Mouse (Mus musculus) forebrain, embryonic 11.5 days (tissue): Measurements from ENCODE around the gene Eomes. TPM values are rescaled to one million over a fixed set of nuclear protein-coding genes. Genes with fewer than 3 reads are reported as not detected.

Experiments
- ATAC-seq: fragments of 200-750 bp; cut with Nextera tagmentation; replicated peaks from 2 replicates; pipeline ENCODE4 v1.8.0; 2017; ENCODE audit warnings: moderate TSS enrichment; ENCODE audit not compliant: low FRiP score
- DNase-seq: peaks from one replicate; pipeline ENCODE4 v3.0.0-alpha.2; 2017; ENCODE audit warnings: low spot score
- H3K27ac ChIP-seq: fragments of 300-500 bp; sonication (generic); 2 replicates; pipeline ENCODE4 v1.5.1; 2014; ENCODE audit warnings: low read depth, low read length
- H3K27me3 ChIP-seq: fragments of 300-500 bp; sonication (generic); 2 replicates; pipeline ENCODE4 v1.6.1; 2014; ENCODE audit warnings: mild to moderate bottlenecking, low read length, mixed read lengths; ENCODE audit not compliant: control insufficient read depth, insufficient read depth
- H3K36me3 ChIP-seq: fragments of 300-500 bp; sonication (generic); 2 replicates; pipeline ENCODE4 v1.6.1; 2014; ENCODE audit warnings: mild to moderate bottlenecking, low read length, moderate library complexity, mixed read lengths; ENCODE audit not compliant: control insufficient read depth, insufficient read depth
- H3K4me1 ChIP-seq: fragments of 300-500 bp; sonication (generic); replicated peaks from 2 replicates; pipeline ENCODE4 v1.6.1; 2014; ENCODE audit warnings: low read length, mixed read lengths; ENCODE audit not compliant: control insufficient read depth, insufficient read depth
- H3K4me2 ChIP-seq: fragments of 300-500 bp; sonication (generic); 2 replicates; pipeline ENCODE4 v1.6.1; 2014; ENCODE audit warnings: low read depth, mild to moderate bottlenecking, low read length, moderate library complexity, mixed read lengths; ENCODE audit not compliant: severe bottlenecking
- H3K4me3 ChIP-seq: fragments of 300-500 bp; sonication (generic); 2 replicates; pipeline ENCODE4 v1.5.1; 2014; ENCODE audit warnings: low read depth, low read length
- H3K9ac ChIP-seq: fragments of 300-500 bp; sonication (generic); 2 replicates; pipeline ENCODE4 v1.6.1; 2014; ENCODE audit warnings: low read length
- H3K9me3 ChIP-seq: fragments of 300-500 bp; sonication (generic); 2 replicates; pipeline ENCODE4 v1.6.1; 2016; ENCODE audit warnings: low read length, mixed read lengths; ENCODE audit not compliant: control insufficient read depth
- WGBS: fragments of 180-500 bp; shearing (Covaris S2); extraction: QIAGEN DNeasy Blood & Tissue Kit; methylation state at CpG from one replicate; pipeline ENCODE4 v1.1.7; 2014; 5-methylcytosine and 5-hydroxymethylcytosine counted together
- polyA plus RNA-seq: library from polyadenylated mRNA; unstranded; fragments of >200 nt; fragmentation: Nextera tagmentation; extraction: Ambion mirVana; gene quantifications from 2 replicates; pipeline ENCODE4 v1.2.1, GENCODE M21; 2014

The Eomes gene
- polyA plus RNA-seq, 1 experiment from 2014 or later = 22.9 TPM

DNA sequence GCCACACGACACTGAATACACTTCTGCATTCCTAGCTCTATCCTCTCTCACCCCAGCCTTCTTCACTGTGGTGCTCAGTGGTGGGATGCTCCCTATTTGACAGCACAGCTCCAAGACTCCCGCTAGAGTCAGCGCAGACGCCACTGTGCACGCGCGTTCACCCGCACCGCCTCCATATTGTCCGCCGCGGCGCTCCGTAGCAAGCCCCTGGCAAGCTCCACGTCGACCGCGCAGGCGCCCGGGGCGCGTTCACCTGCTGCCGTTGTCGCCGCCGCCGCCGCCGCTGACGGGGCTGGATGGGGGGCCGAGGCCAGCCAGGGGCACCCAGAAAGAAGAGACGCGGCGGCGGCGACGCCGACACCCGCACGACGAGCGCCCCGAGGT is 28.0 kb downstream of the Eomes start, which contains the start of gene Golga4:
Gene Golga4 (plus strand): TSS at position 248 of the 384 bp plus-strand sequence.
- H3K36me3 ChIP-seq = no peaks in the 10 kb centered on the region
- peak within 1 kb of the TSS; percentile 94 for H3K9ac ChIP-seq
- H3K9me3 ChIP-seq = no peaks in the 10 kb centered on the region
- peaks cover 12% of the 10 kb centered on the region for H3K4me1 ChIP-seq
- DNase-seq (peak; percentile 94), ATAC-seq (peak; percentile 92)
- H3K4me3 ChIP-seq = peak within 1 kb of the TSS; percentile 90
- H3K27ac ChIP-seq = no peak within 1 kb of the TSS; the same call in 1 of the 2 replicates
- WGBS = 2% methylated on average over 30 of the region's 43 CpGs
- H3K27me3 ChIP-seq = no peaks in the 10 kb centered on the region
- H3K4me2 ChIP-seq = peak within 1 kb of the TSS; percentile 95

DNA sequence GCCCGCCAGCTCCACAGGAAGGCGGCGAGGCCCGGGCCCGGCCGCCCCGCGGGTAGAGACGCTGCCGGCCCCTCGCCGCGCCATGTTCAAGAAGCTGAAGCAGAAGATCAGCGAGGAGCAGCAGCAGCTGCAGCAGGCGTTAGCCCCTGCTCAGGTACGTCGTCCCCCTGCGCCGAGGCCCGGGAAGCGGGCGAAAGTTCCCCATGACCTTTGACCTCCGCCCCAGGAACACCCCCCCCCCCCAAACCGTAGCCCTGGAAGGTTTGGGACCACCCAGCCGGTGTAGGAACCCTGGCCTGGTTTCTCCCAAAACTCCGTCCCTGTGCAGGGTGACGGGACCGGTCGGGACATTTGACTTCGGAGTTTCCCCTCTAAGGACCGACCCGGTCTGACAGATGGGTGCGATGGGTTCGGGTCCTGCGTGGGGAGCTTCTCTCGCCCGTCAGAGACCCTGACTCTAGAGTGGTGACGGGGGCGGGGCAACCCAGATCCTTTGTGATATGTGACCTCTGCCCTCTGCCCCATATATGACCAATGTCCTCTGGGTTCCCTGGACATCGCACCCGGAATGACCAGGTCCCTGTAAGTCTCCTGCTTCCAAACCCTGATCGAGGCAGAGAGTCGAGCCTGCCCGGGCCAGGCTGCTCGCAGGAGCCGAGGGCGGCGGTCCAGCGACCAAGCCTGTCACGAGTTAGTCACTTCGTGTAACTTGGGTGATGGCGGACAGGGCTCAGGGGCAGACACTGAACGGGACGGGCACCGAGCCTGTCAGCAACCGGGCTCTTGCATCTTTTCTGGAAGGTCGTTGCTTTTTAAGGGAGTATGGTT is 28.6 kb downstream of the Eomes start:
- Histone ChIP-seq H3K9me3 (no peaks in the 10 kb centered on the region), H3K27me3 (no peaks in the 10 kb centered on the region)
- under 1% methylated on average over 57 of the region's 57 CpGs for WGBS

GRCm38 (mm10) chr9:118507552-118507951 is 29.5 kb downstream of the Eomes start:
- Histone ChIP-seq H3K9ac (no peak overlapping the region), H3K4me2 (peak overlapping the region; percentile 95; the same call in 1 of the 2 replicates), H3K4me3 (no peak overlapping the region; the same call in 1 of the 2 replicates), H3K9me3 (no peaks in the 10 kb centered on the region), H3K4me1 (peaks cover 12% of the 10 kb centered on the region), H3K27ac (no peak overlapping the region), H3K36me3 (no peaks in the 10 kb centered on the region), H3K27me3 (no peaks in the 10 kb centered on the region)
- 81% methylated on average over 6 of the region's 6 CpGs for WGBS
- ATAC-seq = no peak
- DNase-seq = peak; percentile 27

More for the DNA sequence above, 28.6 kb downstream of the Eomes start:
- no peak overlapping the region; the same call in 1 of the 2 replicates for H3K27ac ChIP-seq
- peaks cover 12% of the 10 kb centered on the region for H3K4me1 ChIP-seq
- H3K36me3 ChIP-seq = no peaks in the 10 kb centered on the region
- DNase-seq (peak; percentile 71), ATAC-seq (peak; percentile 25)
- peak overlapping the region; percentile 95 for H3K4me2 ChIP-seq
- H3K9ac ChIP-seq = peak overlapping the region; percentile 94
- peak overlapping the region; percentile 90 for H3K4me3 ChIP-seq

- WGBS = 86% methylated on average over 7 of the region's 7 CpGs
- Histone ChIP-seq H3K9ac (no peak overlapping the region), H3K9me3 (no peaks in the 10 kb centered on the region), H3K4me2 (no peak overlapping the region), H3K27me3 (no peaks in the 10 kb centered on the region), H3K4me1 (peaks cover 12% of the 10 kb centered on the region), H3K36me3 (no peaks in the 10 kb centered on the region), H3K27ac (no peak overlapping the region), H3K4me3 (no peak overlapping the region)
- DNase-seq = no peak
- no peak for ATAC-seq
Measured at GRCm38 (mm10) chr9:118508601-118509000, 30.6 kb downstream of the Eomes start.

DNA sequence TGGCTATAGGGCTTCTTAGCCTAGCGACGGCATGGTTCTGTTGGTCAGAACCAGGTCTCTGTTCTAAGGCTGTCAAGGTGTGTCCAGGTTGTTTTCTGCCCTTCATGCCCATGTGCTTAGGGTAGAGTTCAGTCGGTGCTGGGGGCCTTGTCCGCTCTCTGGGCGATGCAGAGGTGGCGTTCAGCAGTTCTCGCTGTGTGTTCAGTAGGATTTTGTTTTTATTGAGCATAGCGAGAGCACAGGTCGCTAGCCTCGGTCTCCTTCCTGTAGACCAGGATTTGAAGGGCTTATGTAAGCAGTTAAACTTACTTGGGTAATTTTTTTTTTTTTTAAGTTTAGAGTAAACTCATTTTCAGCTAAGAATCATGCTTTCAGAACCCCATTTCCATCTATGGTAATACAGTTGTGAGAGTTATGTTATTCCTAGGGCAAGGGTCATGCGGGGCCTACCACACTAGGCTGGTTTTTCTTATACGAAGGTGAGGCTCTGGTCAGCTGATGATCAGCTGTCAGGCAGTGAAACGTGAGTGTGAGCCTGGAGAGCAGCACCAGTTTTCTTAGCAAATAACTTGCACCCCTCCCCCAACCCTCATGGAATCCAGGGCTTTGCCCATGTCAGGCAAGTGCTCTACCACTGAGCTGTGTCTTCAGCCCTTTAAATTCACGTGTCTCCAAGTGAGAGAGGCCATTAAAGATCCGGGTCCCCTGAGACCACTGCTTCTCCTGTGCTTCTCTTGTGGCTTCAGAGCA is 33.1 kb downstream of the Eomes start:
- H3K4me2 ChIP-seq = no peak overlapping the region
- H3K9ac ChIP-seq = no peak overlapping the region
- ATAC-seq (no peak), DNase-seq (no peak)
- no peaks in the 10 kb centered on the region for H3K27me3 ChIP-seq
- no peaks in the 10 kb centered on the region for H3K9me3 ChIP-seq
- H3K36me3 ChIP-seq = no peaks in the 10 kb centered on the region; the same call in 1 of the 2 replicates
- no peak overlapping the region for H3K4me3 ChIP-seq
- H3K27ac ChIP-seq = no peak overlapping the region
- peaks cover 10% of the 10 kb centered on the region for H3K4me1 ChIP-seq
- 88% methylated on average over 15 of the region's 15 CpGs for WGBS

DNA sequence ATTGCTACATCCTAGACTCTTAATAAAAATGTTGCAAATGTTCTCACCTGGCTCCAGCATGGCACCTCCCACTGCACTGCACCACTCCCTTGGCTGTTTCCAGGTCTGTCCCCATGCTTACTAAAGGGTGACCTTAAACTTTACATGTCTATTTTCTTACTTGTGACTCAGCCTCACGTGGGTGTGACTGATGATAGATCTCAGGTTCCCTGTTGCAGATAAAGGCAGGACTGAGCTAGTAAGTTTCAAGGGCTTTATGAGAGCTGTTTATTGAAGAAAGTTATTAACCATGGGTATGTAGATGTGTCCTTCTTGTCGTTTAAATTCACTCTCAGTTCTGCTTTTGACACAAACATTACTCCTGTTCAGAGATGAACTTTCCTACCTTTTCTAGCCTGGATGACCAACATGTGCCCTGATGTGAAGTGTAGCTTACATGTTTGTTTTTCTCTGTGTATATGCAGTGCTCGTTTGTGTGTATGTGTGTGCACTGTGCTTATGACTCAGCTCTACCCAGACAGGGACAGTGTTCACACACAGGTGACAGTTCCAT is 34.7 kb downstream of the Eomes start:
- Histone ChIP-seq H3K27me3 (no peaks in the 10 kb centered on the region), H3K4me1 (peaks cover 2% of the 10 kb centered on the region; the same call in 1 of the 2 replicates), H3K4me2 (no peak overlapping the region), H3K4me3 (no peak overlapping the region), H3K9me3 (no peaks in the 10 kb centered on the region), H3K36me3 (no peaks in the 10 kb centered on the region; the same call in 1 of the 2 replicates), H3K9ac (no peak overlapping the region), H3K27ac (no peak overlapping the region)
- 84% methylated on average over 3 of the region's 3 CpGs for WGBS
- ATAC-seq = no peak
- DNase-seq = no peak

- DNase-seq = no peak
- WGBS = 95% methylated on average over 6 of the region's 6 CpGs
- no peak for ATAC-seq
Measured at GRCm38 (mm10) chr9:118515476-118515875, 37.5 kb downstream of the Eomes start.

GRCm38 (mm10) chr9:118516162-118516561 is 38.1 kb downstream of the Eomes start:
- DNase-seq = no peak
- no peak overlapping the region for H3K4me3 ChIP-seq
- no peak overlapping the region for H3K27ac ChIP-seq
- WGBS = 88% methylated on average over 3 of the region's 3 CpGs
- H3K4me2 ChIP-seq = no peak overlapping the region
- H3K27me3 ChIP-seq = no peaks in the 10 kb centered on the region
- no peak for ATAC-seq
- H3K9ac ChIP-seq = no peak overlapping the region
- no peaks in the 10 kb centered on the region for H3K9me3 ChIP-seq
- no peaks in the 10 kb centered on the region; the same call in 1 of the 2 replicates for H3K36me3 ChIP-seq
- no peaks in the 10 kb centered on the region for H3K4me1 ChIP-seq

More at GRCm38 (mm10) chr9:118515476-118515875, 37.5 kb downstream of the Eomes start:
- no peaks in the 10 kb centered on the region for H3K27me3 ChIP-seq
- no peaks in the 10 kb centered on the region for H3K9me3 ChIP-seq
- no peak overlapping the region for H3K4me2 ChIP-seq
- no peak overlapping the region for H3K27ac ChIP-seq
- no peaks in the 10 kb centered on the region; the same call in 1 of the 2 replicates for H3K36me3 ChIP-seq
- no peak overlapping the region for H3K9ac ChIP-seq
- no peaks in the 10 kb centered on the region for H3K4me1 ChIP-seq
- no peak overlapping the region for H3K4me3 ChIP-seq
